Mouse (Mus musculus): ENCODE data around the gene Erbb2. TPM values are rescaled to one million over a fixed set of nuclear protein-coding genes. Genes with fewer than 3 reads are reported as not detected.

Gene Erbb2
- total and polyA plus RNA-seq, 3 experiments, result 6.6 to 8.4 (median 6.9) TPM

- H3K4me3 ChIP-seq, result no peak overlapping the region
- no peaks in the 10 kb centered on the region for H3K79me2 ChIP-seq (replicated peaks; ENCODE audit: control insufficient read depth, insufficient read depth, low read length)
- intact Hi-C loops (cut with DNase I), result no loop called here
- H3K27ac ChIP-seq, result no peak overlapping the region
- no peaks in the 10 kb centered on the region for H3K4me1 ChIP-seq (ENCODE audit: control insufficient read depth, insufficient read depth, low read length)
- no peak for DNase-seq
- TF ChIP-seq CTCF (IDR thresholded peaks at IDR 0.05) (no peak), EP300 (IDR thresholded peaks at IDR 0.05; ENCODE audit: insufficient read depth, low read depth, low read length) (no peak), POLR2A (IDR thresholded peaks at IDR 0.05; ENCODE audit: insufficient read depth, low read depth, low read length) (no peak)
- 71% methylated on average over 6 of the region's 6 CpGs for WGBS
- no peaks in the 10 kb centered on the region for H3K36me3 ChIP-seq (ENCODE audit: control insufficient read depth, insufficient read depth, low read length)
- H3K27me3 ChIP-seq (ENCODE audit: control insufficient read depth, insufficient read depth, low read length), result no peaks in the 10 kb centered on the region
- no peak overlapping the region for H3K9ac ChIP-seq (ENCODE audit: low read depth, low read length)
Measured at GRCm38 (mm10) chr11:98406621-98407020, 5.6 kb upstream of the Erbb2 start.

GRCm38 (mm10) chr11:98408872-98409271 is 3.4 kb upstream of the Erbb2 start:
- H3K4me3 ChIP-seq, result no peak overlapping the region
- 63% methylated on average over 8 of the region's 8 CpGs for WGBS
- peaks cover 2% of the 10 kb centered on the region for H3K4me1 ChIP-seq (ENCODE audit: control insufficient read depth, insufficient read depth, low read length)
- H3K9ac ChIP-seq (ENCODE audit: low read depth, low read length), result no peak overlapping the region
- TF ChIP-seq POLR2A (IDR thresholded peaks at IDR 0.05; ENCODE audit: insufficient read depth, low read depth, low read length) (no peak), CTCF (IDR thresholded peaks at IDR 0.05) (no peak), EP300 (IDR thresholded peaks at IDR 0.05; ENCODE audit: insufficient read depth, low read depth, low read length) (no peak)
- DNase-seq, result no peak
- H3K27me3 ChIP-seq (ENCODE audit: control insufficient read depth, insufficient read depth, low read length), result no peaks in the 10 kb centered on the region
- intact Hi-C loops (cut with DNase I), result no loop called here
- no peak overlapping the region for H3K27ac ChIP-seq
- no peaks in the 10 kb centered on the region for H3K79me2 ChIP-seq (replicated peaks; ENCODE audit: control insufficient read depth, insufficient read depth, low read length)
- H3K36me3 ChIP-seq (ENCODE audit: control insufficient read depth, insufficient read depth, low read length), result no peaks in the 10 kb centered on the region

GRCm38 (mm10) chr11:98409341-98409822 is 2.9 kb upstream of the Erbb2 start:
- H3K36me3 ChIP-seq (ENCODE audit: control insufficient read depth, insufficient read depth, low read length), result no peaks in the 10 kb centered on the region
- H3K4me3 ChIP-seq, result no peak overlapping the region
- intact Hi-C loops (cut with DNase I), result no loop called here
- DNase-seq, result no peak
- no peaks in the 10 kb centered on the region for H3K79me2 ChIP-seq (replicated peaks; ENCODE audit: control insufficient read depth, insufficient read depth, low read length)
- 10% methylated on average over 8 of the region's 10 CpGs for WGBS
- TF ChIP-seq CTCF (IDR thresholded peaks at IDR 0.05) (no peak), EP300 (IDR thresholded peaks at IDR 0.05; ENCODE audit: insufficient read depth, low read depth, low read length) (no peak), POLR2A (IDR thresholded peaks at IDR 0.05; ENCODE audit: insufficient read depth, low read depth, low read length) (no peak)
- no peak overlapping the region for H3K9ac ChIP-seq (ENCODE audit: low read depth, low read length)
- no peaks in the 10 kb centered on the region for H3K27me3 ChIP-seq (ENCODE audit: control insufficient read depth, insufficient read depth, low read length)
- peaks cover 2% of the 10 kb centered on the region for H3K4me1 ChIP-seq (ENCODE audit: control insufficient read depth, insufficient read depth, low read length)
- H3K27ac ChIP-seq, result no peak overlapping the region

GRCm38 (mm10) chr11:98412797-98413301 is 579 bp downstream of the Erbb2 start:
- peaks cover 2% of the 10 kb centered on the region; the same call in 1 of the 2 replicates for H3K79me2 ChIP-seq (replicated peaks; ENCODE audit: control insufficient read depth, insufficient read depth, low read length)
- H3K27ac ChIP-seq, result peak overlapping the region; percentile 90
- intact Hi-C loops (cut with DNase I), result no loop called here
- H3K36me3 ChIP-seq (ENCODE audit: control insufficient read depth, insufficient read depth, low read length), result no peaks in the 10 kb centered on the region
- peak overlapping the region; percentile 67 for H3K4me3 ChIP-seq
- peak overlapping the region; percentile 87 for H3K9ac ChIP-seq (ENCODE audit: low read depth, low read length)
- no peaks in the 10 kb centered on the region for H3K27me3 ChIP-seq (ENCODE audit: control insufficient read depth, insufficient read depth, low read length)
- peaks cover 7% of the 10 kb centered on the region for H3K4me1 ChIP-seq (ENCODE audit: control insufficient read depth, insufficient read depth, low read length)
- WGBS, result 0% methylated on average over 40 of the region's 40 CpGs
- TF ChIP-seq POLR2A (IDR thresholded peaks at IDR 0.05; ENCODE audit: insufficient read depth, low read depth, low read length), result no peak
- no peak for TF ChIP-seq CTCF (IDR thresholded peaks at IDR 0.05)
- TF ChIP-seq EP300 (IDR thresholded peaks at IDR 0.05; ENCODE audit: insufficient read depth, low read depth, low read length), result no peak
- no peak for DNase-seq

- Histone ChIP-seq H3K4me3 (no peak overlapping the region), H3K36me3 (ENCODE audit: control insufficient read depth, insufficient read depth, low read length) (no peaks in the 10 kb centered on the region), H3K4me1 (ENCODE audit: control insufficient read depth, insufficient read depth, low read length) (peaks cover 9% of the 10 kb centered on the region), H3K27me3 (ENCODE audit: control insufficient read depth, insufficient read depth, low read length) (no peaks in the 10 kb centered on the region), H3K9ac (ENCODE audit: low read depth, low read length) (no peak overlapping the region), H3K27ac (no peak overlapping the region), H3K79me2 (replicated peaks; ENCODE audit: control insufficient read depth, insufficient read depth, low read length) (peaks cover 2% of the 10 kb centered on the region; the same call in 1 of the 2 replicates)
- intact Hi-C loops (cut with DNase I), result no loop called here
- DNase-seq, result no peak
- no peak for TF ChIP-seq POLR2A (IDR thresholded peaks at IDR 0.05; ENCODE audit: insufficient read depth, low read depth, low read length)
- no peak for TF ChIP-seq EP300 (IDR thresholded peaks at IDR 0.05; ENCODE audit: insufficient read depth, low read depth, low read length)
- no peak for TF ChIP-seq CTCF (IDR thresholded peaks at IDR 0.05)
- 29% methylated on average over 7 of the region's 7 CpGs for WGBS
Measured at GRCm38 (mm10) chr11:98413731-98414130, 1.5 kb downstream of the Erbb2 start.

- Histone ChIP-seq H3K4me1 (ENCODE audit: control insufficient read depth, insufficient read depth, low read length) (peaks cover 9% of the 10 kb centered on the region), H3K79me2 (replicated peaks; ENCODE audit: control insufficient read depth, insufficient read depth, low read length) (peaks cover 2% of the 10 kb centered on the region; the same call in 1 of the 2 replicates), H3K9ac (ENCODE audit: low read depth, low read length) (no peak overlapping the region), H3K27ac (no peak overlapping the region), H3K36me3 (ENCODE audit: control insufficient read depth, insufficient read depth, low read length) (no peaks in the 10 kb centered on the region), H3K27me3 (ENCODE audit: control insufficient read depth, insufficient read depth, low read length) (no peaks in the 10 kb centered on the region), H3K4me3 (no peak overlapping the region)
- WGBS, result 57% methylated on average over 2 of the region's 2 CpGs
- intact Hi-C loops (cut with DNase I), result no loop called here
- DNase-seq, result no peak
- TF ChIP-seq CTCF (IDR thresholded peaks at IDR 0.05), result no peak
- no peak for TF ChIP-seq EP300 (IDR thresholded peaks at IDR 0.05; ENCODE audit: insufficient read depth, low read depth, low read length)
- TF ChIP-seq POLR2A (IDR thresholded peaks at IDR 0.05; ENCODE audit: insufficient read depth, low read depth, low read length), result no peak
Measured at GRCm38 (mm10) chr11:98414162-98414561, 1.9 kb downstream of the Erbb2 start.
